In the genomic region with DNA sequence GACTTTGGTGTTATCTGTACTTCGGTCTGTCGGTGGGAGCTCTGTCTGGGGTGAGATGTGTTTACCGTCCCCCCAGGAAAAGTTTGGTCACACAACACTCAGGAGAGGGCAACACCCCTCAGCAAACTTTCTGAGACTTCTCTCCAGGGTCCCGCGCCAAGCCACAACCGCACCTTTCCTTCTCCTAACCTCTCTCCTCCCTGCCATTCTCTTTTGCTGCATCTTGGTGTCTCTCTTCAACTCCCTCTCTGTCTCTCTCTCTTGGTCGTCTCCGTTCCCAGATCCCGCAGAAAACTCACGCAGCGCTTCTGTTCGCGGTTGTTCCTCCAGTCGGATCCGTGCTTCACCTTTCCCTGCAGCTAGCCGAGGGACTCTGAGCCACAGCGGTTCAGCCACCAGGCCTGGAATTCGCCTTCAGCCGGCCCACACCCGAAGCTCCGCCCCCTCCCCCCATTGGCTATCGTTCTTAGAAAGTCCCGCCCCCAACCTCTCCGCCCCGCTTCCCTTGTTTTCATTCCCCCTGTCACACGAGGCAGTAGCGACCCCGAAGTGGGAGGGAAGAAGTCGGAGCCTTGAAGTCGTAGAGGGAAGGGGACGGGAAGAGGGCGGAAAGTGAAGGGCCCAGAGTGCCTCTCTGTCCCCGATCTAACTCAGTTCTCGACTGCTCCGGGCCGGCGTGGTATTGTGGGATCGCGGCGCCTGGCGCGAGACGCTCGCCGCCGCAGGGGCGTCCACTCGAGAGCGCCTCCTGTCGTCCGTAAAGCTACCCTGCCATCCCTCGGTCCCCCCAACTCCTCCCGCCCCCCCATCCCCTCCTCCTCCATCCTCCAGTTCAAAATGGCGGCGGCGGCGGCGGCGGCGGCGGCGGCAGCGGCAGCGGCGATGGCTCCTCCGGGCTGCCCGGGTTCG, we compare ENCODE assay signal across 8 mouse cellular contexts. TPM values are rescaled to one million over a fixed set of nuclear protein-coding genes. Genes with fewer than 3 reads are reported as not detected.
DNase-seq lines count a peak whose midpoint lies in the region; ATAC-seq lines count a peak whose summit lies in the region.

A gene (minus strand): TSS at position 431 of the 909 bp plus-strand sequence.
A gene (plus strand): TSS at position 823 of the 909 bp plus-strand sequence.

- DNase-seq in ES-CJ7 (ENCODE audit: low read depth, low spot score) = peak; percentile 97
- peak; percentile 94 for DNase-seq in cerebellum, adult 11 months
- DNase-seq in forebrain, embryonic 14.5 days (ENCODE audit: low spot score) = peak; percentile 99
- peak; percentile 93 to 94 for DNase-seq in heart, postnatal 14 days
- DNase-seq in layer of hippocampus, adult 11-12 months (ENCODE audit: low spot score) = peak; percentile 95
- DNase-seq in lung, adult 18-20 months = peak; percentile 97
- peak; percentile 95 for DNase-seq in testis, postnatal 14 days (ENCODE audit: low spot score)

- peak within 1 kb of the TSS; percentile 99 for H3K4me3 ChIP-seq in forebrain, embryonic 14.5 days (ENCODE audit: low read depth, low read length)
- H3K4me3 ChIP-seq in neural tube, embryonic 15.5 days (replicated peaks) = peak within 1 kb of the TSS; percentile 100

- 0 out of 2 replicates have a peak, but pooled peaks cover 5% of the 10 kb centered on the region for H3K36me3 ChIP-seq in forebrain, embryonic 14.5 days (ENCODE audit: control insufficient read depth, insufficient read depth, low read length)
- peaks cover 5% of the 10 kb centered on the region; the same call in 1 of the 2 replicates for H3K36me3 ChIP-seq in neural tube, embryonic 15.5 days

- H3K4me1 ChIP-seq in forebrain, embryonic 14.5 days (ENCODE audit: control insufficient read depth, insufficient read depth, low read length) = peaks cover 11% of the 10 kb centered on the region
- peaks cover 19% of the 10 kb centered on the region for H3K4me1 ChIP-seq in neural tube, embryonic 15.5 days

- peak within 1 kb of the TSS; percentile 73 for H3K4me2 ChIP-seq in forebrain, embryonic 14.5 days (ENCODE audit: low read length)
- peak within 1 kb of the TSS; percentile 64 for H3K4me2 ChIP-seq in neural tube, embryonic 15.5 days

- peak within 1 kb of the TSS; percentile 98 for H3K27ac ChIP-seq in forebrain, embryonic 14.5 days (ENCODE audit: low read depth, low read length)
- peak within 1 kb of the TSS; percentile 99 for H3K27ac ChIP-seq in neural tube, embryonic 15.5 days (replicated peaks)

- intact Hi-C loops in heart, postnatal 14 days (cut with DNase I) = loop anchor here (5.0 kb wide), 3 partner anchors 73 to 157 kb away; no protein-coding TSS in a partner anchor

- WGBS in forebrain, embryonic 14.5 days = 2% methylated on average over 55 of the region's 68 CpGs
- under 1% methylated on average over 60 of the region's 68 CpGs for WGBS in neural tube, embryonic 15.5 days

- peak; percentile 96 for ATAC-seq in forebrain, embryonic 14.5 days
- ATAC-seq in neural tube, embryonic 15.5 days (ENCODE audit: low FRiP score) = peak; percentile 96

- H3K9me3 ChIP-seq in forebrain, embryonic 14.5 days (replicated peaks; ENCODE audit: control insufficient read depth, low read length) = no peaks in the 10 kb centered on the region
- no peaks in the 10 kb centered on the region for H3K9me3 ChIP-seq in neural tube, embryonic 15.5 days (replicated peaks)

- no peaks in the 10 kb centered on the region for H3K27me3 ChIP-seq in forebrain, embryonic 14.5 days (replicated peaks; ENCODE audit: control insufficient read depth, insufficient read depth, low read length)
- no peaks in the 10 kb centered on the region for H3K27me3 ChIP-seq in neural tube, embryonic 15.5 days (replicated peaks)

- peak within 1 kb of the TSS; percentile 99 for H3K9ac ChIP-seq in forebrain, embryonic 14.5 days (ENCODE audit: low read length)
- H3K9ac ChIP-seq in neural tube, embryonic 15.5 days (replicated peaks) = peak within 1 kb of the TSS; percentile 100

RNA-seq across cellular contexts. Expression of the first gene that starts in this region (rescaled TPM):
- polyA plus RNA-seq in forebrain, embryonic 14.5 days (2014; fragmentation: Nextera tagmentation; extraction: Ambion mirVana) = 56.8 and 64.1 TPM in 2 replicates
- total RNA-seq in heart, postnatal 14 days (2021) = 10 to 100 TPM; 47.5 to 48.8 TPM
- 56.8 and 58.3 TPM in 2 replicates for polyA plus RNA-seq in neural tube, embryonic 15.5 days (2015; fragmentation: Nextera tagmentation; extraction: Ambion mirVana)

RNA-seq across cellular contexts. Expression of the second gene that starts in this region (rescaled TPM):
- 21.4 and 25.5 TPM in 2 replicates for polyA plus RNA-seq in forebrain, embryonic 14.5 days (2014; fragmentation: Nextera tagmentation; extraction: Ambion mirVana)
- total RNA-seq in heart, postnatal 14 days (2021) = 10 to 100 TPM; 17.4 to 18.6 TPM
- polyA plus RNA-seq in neural tube, embryonic 15.5 days (2015; fragmentation: Nextera tagmentation; extraction: Ambion mirVana) = 24.3 and 25.2 TPM in 2 replicates

Comparison
In these comparisons a context has a peak if more than half of its experiments do, and no peak if none do; other contexts are left out.
1. Peak in every context shown above with its lines: DNase-seq, ATAC-seq, H3K4me3 ChIP-seq and H3K27ac ChIP-seq.